Mouse (Mus musculus): ENCODE measurements around the gene Kcng4. TPM values are rescaled to one million over a fixed set of nuclear protein-coding genes. Genes with fewer than 3 reads are reported as not detected.

Gene Kcng4
- total and polyA plus RNA-seq, 2 experiments from 2014 or later: 0.90 to 1.5 TPM

DNA sequence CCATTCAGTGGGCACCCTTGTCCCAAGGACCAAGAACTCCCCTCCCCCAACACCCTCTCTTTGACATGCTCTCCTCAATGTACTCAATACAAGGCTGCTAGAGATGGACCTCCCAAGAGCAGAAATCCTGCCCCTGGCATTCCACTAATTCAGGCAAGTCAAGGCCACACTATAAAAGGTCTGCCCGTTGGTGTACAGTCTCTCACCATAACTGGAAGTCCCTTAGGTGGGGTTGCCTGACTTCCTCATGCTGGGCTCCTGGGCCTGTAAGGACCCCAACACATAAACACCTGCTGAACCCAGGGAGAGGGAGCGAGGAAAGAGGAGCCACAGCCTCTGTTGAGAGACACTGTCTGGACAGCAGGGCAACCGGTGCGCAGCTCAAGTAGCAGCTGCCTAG, 31.7 kb downstream of the Kcng4 start:
- TF ChIP-seq CTCF (IDR thresholded peaks at IDR 0.05; ENCODE audit: low read depth): no peak
- Histone ChIP-seq H3K9me3 (ENCODE audit: low read length) (no peaks in the 10 kb centered on the region), H3K4me1 (ENCODE audit: insufficient read depth) (peaks cover 6% of the 10 kb centered on the region; the same call in 1 of the 2 replicates), H3K27ac (ENCODE audit: low read depth, low read length) (no peak overlapping the region), H3K27me3 (ENCODE audit: insufficient read depth, low read length) (no peaks in the 10 kb centered on the region), H3K36me3 (ENCODE audit: insufficient read depth) (peaks cover 39% of the 10 kb centered on the region), H3K4me2 (ENCODE audit: low read depth) (peak overlapping the region; percentile 63), H3K9ac (no peak overlapping the region), H3K4me3 (ENCODE audit: low read depth, low read length) (no peak overlapping the region)
- WGBS: 91% methylated on average over 4 of the region's 4 CpGs
- DNase-seq (no peak), ATAC-seq (no peak)

DNA sequence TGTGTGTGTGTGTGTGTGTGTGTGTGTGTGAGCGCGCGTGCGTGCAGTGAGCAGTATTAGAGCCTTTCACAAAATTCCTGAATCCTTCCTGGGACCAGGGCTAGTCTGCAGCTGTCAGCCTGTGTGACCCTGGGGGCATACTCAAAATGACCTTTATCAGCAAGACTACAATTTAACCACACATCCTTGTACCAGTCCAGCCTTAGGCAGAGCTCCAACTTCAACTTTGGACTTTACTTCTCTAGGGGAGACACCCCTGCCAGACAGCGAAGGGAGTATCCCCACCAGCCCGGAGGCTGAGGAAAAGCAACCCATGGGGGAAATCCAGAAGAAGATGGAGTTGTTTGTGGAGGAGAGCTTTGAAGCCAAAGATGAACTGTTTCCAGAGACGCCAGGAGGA, 44.0 kb downstream of the Kcng4 start:
- Histone ChIP-seq H3K9me3 (ENCODE audit: low read length) (no peaks in the 10 kb centered on the region), H3K27me3 (ENCODE audit: insufficient read depth, low read length) (no peaks in the 10 kb centered on the region), H3K36me3 (ENCODE audit: insufficient read depth) (peaks cover 5% of the 10 kb centered on the region), H3K4me1 (ENCODE audit: insufficient read depth) (no peaks in the 10 kb centered on the region), H3K9ac (no peak overlapping the region), H3K27ac (ENCODE audit: low read depth, low read length) (no peak overlapping the region), H3K4me3 (ENCODE audit: low read depth, low read length) (no peak overlapping the region), H3K4me2 (ENCODE audit: low read depth) (no peak overlapping the region)
- 93% methylated on average over 7 of the region's 7 CpGs for WGBS
- DNase-seq: no peak
- ATAC-seq: no peak
- no peak for TF ChIP-seq CTCF (IDR thresholded peaks at IDR 0.05; ENCODE audit: low read depth)

- no peak for ATAC-seq
- TF ChIP-seq CTCF (IDR thresholded peaks at IDR 0.05; ENCODE audit: low read depth): no peak
- Histone ChIP-seq H3K27me3 (ENCODE audit: insufficient read depth, low read length) (no peaks in the 10 kb centered on the region), H3K9me3 (ENCODE audit: low read length) (no peaks in the 10 kb centered on the region), H3K4me1 (ENCODE audit: insufficient read depth) (no peaks in the 10 kb centered on the region), H3K9ac (no peak overlapping the region), H3K4me2 (ENCODE audit: low read depth) (no peak overlapping the region), H3K4me3 (ENCODE audit: low read depth, low read length) (no peak overlapping the region), H3K27ac (ENCODE audit: low read depth, low read length) (no peak overlapping the region), H3K36me3 (ENCODE audit: insufficient read depth) (no peaks in the 10 kb centered on the region)
- 86% methylated on average over 14 of the region's 14 CpGs for WGBS
- DNase-seq: no peak
These were observed 45.1 kb downstream of the Kcng4 start for GRCm38 (mm10) chr8:119590348-119590747.

GRCm38 (mm10) chr8:119588844-119589243, 46.6 kb downstream of the Kcng4 start:
- 28% methylated on average over 10 of the region's 10 CpGs for WGBS
- no peak for ATAC-seq

GRCm38 (mm10) chr8:119588321-119588720, 47.2 kb downstream of the Kcng4 start:
- no peak overlapping the region for H3K4me3 ChIP-seq (ENCODE audit: low read depth, low read length)
- ATAC-seq (no peak), DNase-seq (no peak)
- H3K4me2 ChIP-seq (ENCODE audit: low read depth): no peak overlapping the region
- no peak overlapping the region for H3K27ac ChIP-seq (ENCODE audit: low read depth, low read length)
- H3K9ac ChIP-seq: no peak overlapping the region
- no peak for TF ChIP-seq CTCF (IDR thresholded peaks at IDR 0.05; ENCODE audit: low read depth)
- H3K27me3 ChIP-seq (ENCODE audit: insufficient read depth, low read length): no peaks in the 10 kb centered on the region
- H3K9me3 ChIP-seq (ENCODE audit: low read length): no peaks in the 10 kb centered on the region
- no peaks in the 10 kb centered on the region for H3K4me1 ChIP-seq (ENCODE audit: insufficient read depth)
- WGBS: 72% methylated on average over 4 of the region's 4 CpGs
- no peaks in the 10 kb centered on the region for H3K36me3 ChIP-seq (ENCODE audit: insufficient read depth)

More at GRCm38 (mm10) chr8:119588844-119589243, 46.6 kb downstream of the Kcng4 start:
- no peak for DNase-seq
- Histone ChIP-seq H3K27me3 (ENCODE audit: insufficient read depth, low read length) (no peaks in the 10 kb centered on the region), H3K4me3 (ENCODE audit: low read depth, low read length) (no peak overlapping the region), H3K4me2 (ENCODE audit: low read depth) (no peak overlapping the region), H3K9me3 (ENCODE audit: low read length) (no peaks in the 10 kb centered on the region), H3K27ac (ENCODE audit: low read depth, low read length) (no peak overlapping the region), H3K4me1 (ENCODE audit: insufficient read depth) (no peaks in the 10 kb centered on the region), H3K36me3 (ENCODE audit: insufficient read depth) (no peaks in the 10 kb centered on the region), H3K9ac (no peak overlapping the region)
- no peak for TF ChIP-seq CTCF (IDR thresholded peaks at IDR 0.05; ENCODE audit: low read depth)

DNA sequence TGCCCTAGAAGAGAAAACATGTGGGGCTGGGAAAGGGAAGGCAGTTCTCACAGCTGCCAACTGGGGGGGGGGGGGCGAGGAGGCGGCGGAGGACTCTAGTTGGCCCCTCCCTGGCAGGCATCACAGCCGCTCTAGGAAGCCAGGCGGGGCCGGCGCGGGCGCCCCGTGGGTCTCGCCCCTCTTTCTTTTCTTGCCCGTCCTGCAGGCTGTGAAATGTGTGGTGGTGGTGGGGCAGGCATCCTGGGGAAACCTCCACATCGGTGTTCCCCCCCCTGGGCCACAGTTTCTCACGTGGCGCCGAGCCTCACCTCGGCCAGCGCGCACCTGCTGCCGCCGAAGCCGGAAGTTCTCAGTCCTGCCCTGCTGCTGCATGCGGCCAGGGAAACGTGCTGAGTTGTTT, 49.6 kb downstream of the Kcng4 start:
- TF ChIP-seq CTCF (IDR thresholded peaks at IDR 0.05; ENCODE audit: low read depth): no peak
- H3K36me3 ChIP-seq (ENCODE audit: insufficient read depth): no peaks in the 10 kb centered on the region
- H3K4me1 ChIP-seq (ENCODE audit: insufficient read depth): no peaks in the 10 kb centered on the region
- H3K9me3 ChIP-seq (ENCODE audit: low read length): no peaks in the 10 kb centered on the region
- H3K27me3 ChIP-seq (ENCODE audit: insufficient read depth, low read length): no peaks in the 10 kb centered on the region
- ATAC-seq (no peak), DNase-seq (no peak)
- 0 out of 2 replicates have a peak overlapping the region, but pooled peaks have one; percentile 25 for H3K9ac ChIP-seq
- H3K4me2 ChIP-seq (ENCODE audit: low read depth): peak overlapping the region; percentile 50
- WGBS: 23% methylated on average over 23 of the region's 24 CpGs
- H3K4me3 ChIP-seq (ENCODE audit: low read depth, low read length): peak overlapping the region; percentile 26
- no peak overlapping the region for H3K27ac ChIP-seq (ENCODE audit: low read depth, low read length)

DNA sequence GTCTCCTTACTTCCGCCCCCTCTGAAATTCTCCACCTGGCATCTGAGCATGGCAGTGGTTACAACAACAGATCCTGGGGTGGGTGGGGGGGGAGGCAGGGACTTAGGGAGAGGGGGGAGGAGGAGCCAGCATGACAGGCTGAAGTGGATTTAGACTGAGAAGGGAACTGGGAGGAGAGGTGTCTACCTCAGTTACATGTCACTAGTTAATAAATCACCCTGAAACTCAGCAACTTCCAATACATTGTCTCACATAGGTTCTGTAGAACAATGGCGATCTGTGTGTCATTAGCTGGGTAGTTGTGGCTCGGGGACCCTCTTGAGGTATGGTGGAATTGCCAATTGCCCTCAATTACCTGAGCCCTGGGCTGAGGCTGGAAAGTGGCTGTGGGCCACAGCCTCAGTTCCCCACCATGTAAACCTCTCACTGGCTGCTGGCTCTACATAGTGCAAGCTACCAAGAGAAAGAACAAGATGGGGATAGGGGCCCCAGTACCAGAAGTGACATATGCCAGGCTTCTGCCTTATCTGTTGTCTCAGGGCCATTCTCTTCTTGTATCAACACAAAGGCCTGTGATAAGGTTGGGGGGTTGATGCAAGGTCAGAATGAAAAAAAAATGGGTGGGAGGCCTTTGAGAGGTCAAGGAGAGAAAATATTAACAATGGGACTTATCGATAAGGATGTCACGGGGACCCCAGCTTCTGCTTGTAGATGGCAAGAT, 54.9 kb downstream of the Kcng4 start:
- Histone ChIP-seq H3K27me3 (ENCODE audit: insufficient read depth, low read length) (no peaks in the 10 kb centered on the region), H3K4me3 (ENCODE audit: low read depth, low read length) (no peak overlapping the region), H3K9ac (no peak overlapping the region), H3K9me3 (ENCODE audit: low read length) (no peaks in the 10 kb centered on the region), H3K4me1 (ENCODE audit: insufficient read depth) (no peaks in the 10 kb centered on the region), H3K36me3 (ENCODE audit: insufficient read depth) (no peaks in the 10 kb centered on the region), H3K27ac (ENCODE audit: low read depth, low read length) (no peak overlapping the region), H3K4me2 (ENCODE audit: low read depth) (no peak overlapping the region)
- no peak for TF ChIP-seq CTCF (IDR thresholded peaks at IDR 0.05; ENCODE audit: low read depth)
- no peak for ATAC-seq
- no peak for DNase-seq
- WGBS: 90% methylated on average over 5 of the region's 5 CpGs

Data from forebrain, postnatal 0 days (tissue).